Mouse (Mus musculus): ENCODE results near the gene Scube2.

Gene Scube2

DNA sequence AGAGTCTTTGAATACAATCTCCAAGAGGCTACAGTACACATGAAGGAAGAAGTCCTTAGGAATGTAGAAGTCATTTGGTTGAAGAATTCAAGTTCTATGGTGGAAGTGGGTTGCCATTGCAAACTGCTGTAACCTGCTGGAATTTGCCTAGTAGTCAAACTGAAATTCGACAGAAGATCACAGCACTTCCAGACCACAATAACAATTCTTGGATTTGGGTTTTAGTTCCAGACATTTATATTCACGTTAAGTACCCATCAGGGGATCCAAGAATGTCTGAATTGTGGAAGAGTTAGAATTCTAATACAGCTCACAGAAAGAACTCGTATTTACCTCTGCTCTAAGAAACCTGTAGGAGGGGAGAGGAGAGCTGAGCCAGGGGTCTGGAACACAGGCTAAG lies 14.9 kb downstream of the Scube2 start:
- no peak for ATAC-seq (ENCODE audit: low TSS enrichment)

GRCm38 (mm10) chr7:109849750-109850434 lies 15.6 kb downstream of the Scube2 start:
- no peak for ATAC-seq (ENCODE audit: low TSS enrichment)

- no peak for ATAC-seq (ENCODE audit: low TSS enrichment)
These were observed 16.4 kb downstream of the Scube2 start for GRCm38 (mm10) chr7:109848867-109849733.

GRCm38 (mm10) chr7:109844100-109844499 lies 21.4 kb downstream of the Scube2 start:
- no peak for ATAC-seq (ENCODE audit: low TSS enrichment)

- no peak for ATAC-seq (ENCODE audit: low TSS enrichment)
These were observed 23.7 kb downstream of the Scube2 start for GRCm38 (mm10) chr7:109841618-109842418.

DNA sequence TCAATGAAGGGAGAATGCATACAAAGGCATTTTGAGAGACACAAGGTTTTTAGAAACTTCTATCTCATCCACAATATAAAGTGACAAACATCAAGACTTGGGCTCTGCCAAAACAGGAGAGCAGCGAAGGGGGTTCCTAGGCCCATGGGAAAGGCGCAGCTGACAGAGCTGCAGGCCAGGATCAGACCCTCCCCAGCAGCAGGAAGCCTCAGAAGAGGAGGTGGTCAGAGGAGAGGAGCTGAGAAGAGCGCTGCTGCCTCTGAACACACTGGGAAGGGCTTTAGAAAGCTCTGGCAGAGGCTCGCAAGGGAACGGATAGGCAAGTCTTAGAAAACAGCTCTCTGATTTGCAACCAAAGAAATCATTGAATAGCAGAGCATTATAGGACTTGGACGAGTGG lies 24.4 kb downstream of the Scube2 start:
- ATAC-seq (ENCODE audit: low TSS enrichment) = no peak

DNA sequence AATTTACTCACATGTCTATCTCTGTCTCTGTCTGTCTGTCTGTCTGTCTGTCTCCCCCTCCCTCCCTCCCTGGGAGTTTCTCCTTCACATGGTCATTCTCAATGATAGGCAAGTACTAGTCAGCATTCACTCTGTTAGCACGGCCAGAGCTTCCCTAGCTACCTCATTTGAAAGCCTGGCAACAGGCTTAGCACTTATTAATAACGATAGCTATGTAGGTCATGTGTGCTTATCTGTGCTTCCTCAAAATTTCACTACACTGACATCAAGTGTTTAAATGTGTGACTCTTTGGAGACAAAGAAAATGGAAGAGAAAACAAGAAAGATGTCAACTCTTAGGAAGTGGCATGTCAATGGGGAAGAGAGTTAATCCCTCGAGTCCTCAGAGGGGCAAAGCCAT lies 26.9 kb downstream of the Scube2 start:
- ATAC-seq (ENCODE audit: low TSS enrichment) = no peak

GRCm38 (mm10) chr7:109837651-109838050 lies 27.8 kb downstream of the Scube2 start:
- ATAC-seq (ENCODE audit: low TSS enrichment) = no peak

GRCm38 (mm10) chr7:109834894-109835293 lies 30.6 kb downstream of the Scube2 start:
- no peak for ATAC-seq (ENCODE audit: low TSS enrichment)

DNA sequence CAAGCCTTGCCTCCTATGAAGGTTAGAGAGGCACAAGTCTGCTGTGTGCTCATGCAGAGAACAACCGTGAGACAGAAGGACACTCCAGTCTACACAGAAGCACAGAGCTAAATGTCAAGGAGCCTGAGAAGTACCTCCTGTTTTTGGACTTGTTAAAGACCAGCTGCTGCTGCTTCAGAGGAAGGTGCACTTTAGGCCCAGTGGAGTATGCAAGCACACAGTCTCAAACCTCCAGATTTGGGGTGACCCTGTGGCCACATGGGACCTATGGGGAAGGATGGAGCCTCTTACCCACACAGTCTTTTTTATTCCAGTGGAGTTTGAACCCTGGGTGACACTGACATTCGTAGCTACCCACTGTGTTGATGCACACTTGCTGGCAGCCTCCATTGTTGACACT lies 34.1 kb downstream of the Scube2 start:
- ATAC-seq (ENCODE audit: low TSS enrichment) = no peak

GRCm38 (mm10) chr7:109826911-109827310 lies 38.6 kb downstream of the Scube2 start:
- no peak for ATAC-seq (ENCODE audit: low TSS enrichment)

DNA sequence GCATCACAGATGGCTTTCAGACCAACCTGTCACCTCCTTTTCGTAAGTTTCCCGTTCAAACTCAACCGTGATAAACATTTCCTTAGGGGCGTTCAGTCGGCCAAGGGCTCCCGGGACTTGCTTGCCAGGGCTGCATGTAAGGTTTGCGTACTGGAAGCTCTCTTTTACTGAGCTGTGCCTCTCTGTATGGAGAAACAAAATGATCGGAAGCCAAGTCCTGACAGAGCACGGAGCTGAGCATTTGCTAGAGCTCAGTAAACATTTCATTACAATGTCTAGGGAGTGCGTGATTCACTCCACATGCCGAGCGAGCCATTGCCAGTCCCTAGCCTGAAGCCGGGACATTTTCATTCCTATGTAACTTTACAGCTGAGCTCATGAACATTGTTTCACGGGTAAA lies 40.2 kb downstream of the Scube2 start:
- peak; percentile 69 for ATAC-seq (ENCODE audit: low TSS enrichment)

DNA sequence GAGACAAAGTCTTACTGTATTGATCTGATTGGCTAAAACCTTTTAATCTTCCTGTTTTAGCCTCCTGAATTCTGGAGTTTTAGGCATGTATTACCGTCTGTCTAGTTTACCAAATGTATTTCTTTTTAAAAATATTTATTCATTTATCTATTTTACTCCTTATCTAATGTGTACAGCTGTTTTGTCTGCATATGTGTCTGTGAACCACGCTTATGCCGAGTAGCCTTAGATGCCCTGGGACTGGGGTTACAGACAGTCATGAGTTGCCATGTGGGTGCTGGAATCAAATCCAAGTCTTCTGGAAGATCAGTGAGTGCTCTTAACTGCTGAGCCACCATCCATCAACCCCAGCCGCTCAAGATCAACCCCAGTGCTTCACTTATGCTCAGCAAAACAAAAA lies 46.9 kb downstream of the Scube2 start:
- ATAC-seq (ENCODE audit: low TSS enrichment) = no peak

- ATAC-seq (ENCODE audit: low TSS enrichment) = no peak
These were observed 47.5 kb downstream of the Scube2 start for GRCm38 (mm10) chr7:109817954-109818353.

GRCm38 (mm10) chr7:109813330-109814140 lies 51.9 kb downstream of the Scube2 start:
- ATAC-seq (ENCODE audit: low TSS enrichment) = no peak

DNA sequence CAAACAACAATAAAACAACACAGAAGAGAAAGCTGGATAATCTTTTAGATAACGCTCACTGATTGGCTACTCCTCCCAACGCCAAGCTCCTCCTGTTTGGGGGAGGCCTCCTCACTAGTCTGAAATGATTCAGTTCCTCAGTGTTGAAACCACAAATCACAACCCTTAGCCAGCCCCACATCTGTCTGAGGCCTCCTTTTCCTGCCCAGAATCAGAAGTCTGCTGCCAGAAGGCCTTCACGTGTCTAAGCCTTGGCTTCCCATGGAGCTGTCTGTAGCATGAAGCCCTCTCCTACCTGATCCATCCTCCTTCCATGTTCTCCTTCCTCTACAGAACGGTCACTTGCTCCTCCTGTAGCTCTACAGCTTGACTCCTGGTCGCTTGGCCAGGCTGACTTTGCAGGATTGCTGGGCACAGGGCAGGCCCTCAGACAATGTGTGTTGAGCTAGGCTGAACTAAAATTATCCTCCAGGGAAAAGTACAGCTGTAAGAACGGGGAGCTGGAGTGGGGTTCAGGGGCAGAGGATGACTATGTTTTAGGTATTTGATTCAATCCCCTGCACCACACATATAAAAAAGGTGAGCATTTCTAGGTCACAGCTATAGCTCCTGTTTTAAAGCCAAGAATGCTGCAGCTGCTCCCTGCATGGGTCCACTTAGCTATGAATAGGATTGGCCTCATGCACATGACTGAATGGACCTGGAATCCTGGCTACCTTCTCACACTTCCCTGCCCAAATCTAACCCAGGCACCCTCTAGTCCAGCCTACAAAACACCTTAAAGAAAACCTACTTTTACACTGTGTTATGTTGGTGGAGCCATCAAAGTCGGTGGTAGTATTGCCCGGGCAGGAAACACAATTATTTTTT lies 57.6 kb downstream of the Scube2 start:
- no peak for ATAC-seq (ENCODE audit: low TSS enrichment)

DNA sequence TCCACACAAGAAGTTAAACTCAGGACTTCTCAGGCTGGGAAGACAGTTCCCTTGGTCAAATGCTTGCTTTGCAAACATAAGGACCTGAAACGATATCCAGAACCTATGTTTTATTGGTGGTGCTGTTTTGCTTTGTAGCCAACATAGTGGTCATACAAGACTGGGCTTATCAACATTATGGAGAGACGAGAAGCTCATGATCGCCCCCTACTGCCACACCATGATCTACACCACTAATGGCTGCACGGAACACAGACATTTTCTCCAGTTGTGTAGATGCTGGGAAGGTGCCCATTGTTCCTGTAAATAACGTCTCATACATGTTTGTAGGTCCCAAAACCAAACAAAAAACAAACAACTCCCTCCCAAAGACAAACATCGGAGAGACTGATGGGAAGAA lies 60.6 kb downstream of the Scube2 start:
- ATAC-seq (ENCODE audit: low TSS enrichment) = no peak

DNA sequence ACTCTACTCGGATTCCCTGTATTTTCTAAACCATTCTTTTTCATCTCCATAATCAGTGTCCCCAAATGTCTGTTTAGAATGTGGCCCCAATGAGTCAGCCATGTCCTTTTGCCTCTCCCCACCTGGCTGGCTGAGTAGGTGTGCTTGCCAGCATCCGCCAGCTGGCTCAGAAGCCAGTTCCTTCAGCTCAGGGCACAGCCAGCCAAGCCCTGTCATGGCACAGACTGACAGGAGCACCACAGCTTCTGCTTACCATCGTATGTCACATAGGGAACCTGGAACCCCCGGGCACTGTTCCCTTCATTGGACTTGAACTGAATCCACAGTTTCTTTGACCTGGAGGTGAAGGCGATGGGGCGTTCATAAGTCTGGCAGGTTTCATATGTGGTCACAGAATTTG lies 61.1 kb downstream of the Scube2 start:
- ATAC-seq (ENCODE audit: low TSS enrichment) = no peak

- ATAC-seq (ENCODE audit: low TSS enrichment) = no peak
These were observed 62.0 kb downstream of the Scube2 start for GRCm38 (mm10) chr7:109803516-109803915.

DNA sequence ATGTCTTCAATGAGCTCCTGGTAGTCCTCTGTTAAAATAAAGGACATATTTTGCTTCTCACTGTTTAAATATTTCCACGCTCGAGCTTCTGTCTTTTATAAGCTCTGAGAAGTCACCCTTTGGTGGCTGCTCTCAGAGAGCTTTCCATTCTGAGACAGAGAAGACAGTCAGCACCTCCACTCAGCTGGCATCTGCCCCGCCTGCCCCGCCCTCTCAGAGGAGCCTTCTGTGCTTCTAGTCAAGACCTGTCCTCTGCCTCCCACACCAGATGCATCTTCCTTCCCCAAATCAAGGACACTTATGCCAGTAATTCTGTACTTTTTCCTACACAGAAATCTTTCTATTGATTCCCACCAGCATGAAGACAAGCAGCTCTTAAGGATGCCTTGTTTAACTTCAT lies 64.9 kb downstream of the Scube2 start:
- no peak for ATAC-seq (ENCODE audit: low TSS enrichment)

- no peak for ATAC-seq (ENCODE audit: low TSS enrichment)
These were observed 66.3 kb downstream of the Scube2 start for GRCm38 (mm10) chr7:109799168-109799567.

Data from frontal cortex, adult (tissue).